Mouse (Mus musculus) megakaryocyte, embryonic 14.5 days (primary cell): Measurements from ENCODE around the gene Stxbp3. TPM values are rescaled to one million over a fixed set of nuclear protein-coding genes. Genes with fewer than 3 reads are reported as not detected.

Experiments
- H3K27me3 ChIP-seq: replicated peaks from 2 replicates; pipeline ENCODE3; 2012; ENCODE audit warnings: inconsistent platforms
- H3K36me3 ChIP-seq: replicated peaks from 2 replicates; pipeline ENCODE3; 2012; ENCODE audit warnings: low read length, inconsistent platforms, mixed read lengths
- H3K4me1 ChIP-seq: 2 replicates; pipeline ENCODE4 v1.6.1; 2012; ENCODE audit warnings: inconsistent platforms
- H3K4me3 ChIP-seq: replicated peaks from 2 replicates; pipeline ENCODE3; 2012; ENCODE audit warnings: moderate library complexity, mild to moderate bottlenecking, inconsistent platforms
- H3K9me3 ChIP-seq: 2 replicates; pipeline ENCODE4 v1.6.1; 2012; ENCODE audit warnings: inconsistent platforms
- FLI1 ChIP-seq: IDR thresholded peaks from 2 replicates; pipeline ENCODE4 v1.6.1; 2012; ENCODE audit warnings: low read length, inconsistent platforms, mixed read lengths
- GATA1 ChIP-seq: IDR thresholded peaks from 3 replicates; pipeline ENCODE4 v1.6.1; 2012; ENCODE audit warnings: mixed read lengths, low read length, inconsistent platforms, borderline replicate concordance
- polyA plus RNA-seq: library from polyadenylated mRNA; stranded (reverse); fragments of >175 nt; gene quantifications from 2 replicates; pipeline ENCODE4 v1.2.3, GENCODE M21; 2012; ENCODE audit warnings: low replicate concordance; ENCODE audit not compliant: insufficient read depth

The Stxbp3 gene
- polyA plus RNA-seq, 1 experiment: 9.1 TPM

DNA sequence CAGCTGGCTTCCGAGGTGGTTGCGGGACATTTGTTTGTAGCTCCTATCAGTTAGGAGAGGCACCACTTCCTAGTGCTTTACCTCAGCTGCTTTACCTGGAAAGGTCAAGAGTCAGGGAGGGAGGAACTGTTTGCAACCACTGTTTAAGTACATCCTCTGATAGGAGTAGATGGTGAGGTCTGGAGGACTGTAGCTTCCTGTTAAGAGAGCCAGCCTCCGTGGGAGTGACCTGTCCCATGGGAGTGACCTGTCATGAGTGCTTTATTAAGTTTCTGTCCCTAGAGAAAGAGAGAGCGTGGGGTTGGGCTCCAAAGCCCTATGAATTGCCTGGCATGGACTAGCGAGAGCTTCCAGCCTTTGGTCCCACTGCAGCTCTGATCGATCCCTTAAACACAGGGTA lies 70.8 kb downstream of the Stxbp3 start:
- Histone ChIP-seq H3K4me1 (peaks cover 18% of the 10 kb centered on the region), H3K36me3 (no peaks in the 10 kb centered on the region), H3K4me3 (no peak overlapping the region), H3K27me3 (peaks cover 66% of the 10 kb centered on the region), H3K9me3 (peaks cover 9% of the 10 kb centered on the region)
- TF ChIP-seq GATA1 (no peak), FLI1 (no peak)

DNA sequence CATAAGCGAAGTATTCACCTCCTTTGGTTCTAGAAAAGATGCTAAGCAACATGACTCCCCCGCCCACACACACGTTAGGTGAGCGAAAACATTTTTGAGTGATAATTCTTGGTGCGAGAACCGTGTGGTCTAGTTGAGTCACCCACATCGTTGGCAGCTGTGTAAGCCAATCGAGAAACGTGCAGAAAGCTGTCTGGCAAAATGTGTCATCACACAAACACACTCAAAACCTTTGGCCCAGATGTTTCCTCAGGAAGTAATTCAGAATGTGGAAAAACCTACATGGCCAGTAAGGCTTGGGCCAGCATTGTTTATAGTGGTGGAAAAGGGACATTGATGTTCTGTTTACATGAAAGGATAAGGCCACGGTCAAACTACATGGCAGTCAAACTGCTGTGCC lies 72.9 kb downstream of the Stxbp3 start:
- Histone ChIP-seq H3K36me3 (no peaks in the 10 kb centered on the region), H3K4me1 (peaks cover 15% of the 10 kb centered on the region), H3K9me3 (peaks cover 9% of the 10 kb centered on the region), H3K4me3 (no peak overlapping the region), H3K27me3 (peaks cover 79% of the 10 kb centered on the region)
- TF ChIP-seq GATA1 (no peak), FLI1 (no peak)

DNA sequence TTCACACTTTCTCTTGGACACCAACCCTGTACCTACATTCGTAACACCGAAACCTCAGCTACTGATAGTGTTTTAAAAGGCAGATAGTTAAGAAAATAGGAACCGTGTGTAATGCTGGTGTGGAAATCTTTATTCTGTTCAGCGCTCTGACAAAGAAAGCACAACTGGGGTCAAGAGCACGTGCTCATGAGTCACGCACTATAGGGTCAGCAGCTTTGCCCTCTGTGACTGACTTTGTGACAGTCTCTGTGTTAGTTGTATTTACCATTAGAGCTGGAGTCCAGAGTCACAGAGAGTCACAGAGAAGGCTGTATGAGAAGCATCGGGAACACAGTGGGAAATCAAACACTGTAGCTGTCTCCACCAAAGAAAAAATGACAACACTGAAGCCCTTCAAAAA lies 73.4 kb downstream of the Stxbp3 start:
- H3K36me3 ChIP-seq: no peaks in the 10 kb centered on the region
- no peak for TF ChIP-seq GATA1
- TF ChIP-seq FLI1: no peak
- peaks cover 78% of the 10 kb centered on the region for H3K27me3 ChIP-seq
- H3K4me1 ChIP-seq: peaks cover 12% of the 10 kb centered on the region
- H3K9me3 ChIP-seq: peaks cover 9% of the 10 kb centered on the region
- H3K4me3 ChIP-seq: no peak overlapping the region

DNA sequence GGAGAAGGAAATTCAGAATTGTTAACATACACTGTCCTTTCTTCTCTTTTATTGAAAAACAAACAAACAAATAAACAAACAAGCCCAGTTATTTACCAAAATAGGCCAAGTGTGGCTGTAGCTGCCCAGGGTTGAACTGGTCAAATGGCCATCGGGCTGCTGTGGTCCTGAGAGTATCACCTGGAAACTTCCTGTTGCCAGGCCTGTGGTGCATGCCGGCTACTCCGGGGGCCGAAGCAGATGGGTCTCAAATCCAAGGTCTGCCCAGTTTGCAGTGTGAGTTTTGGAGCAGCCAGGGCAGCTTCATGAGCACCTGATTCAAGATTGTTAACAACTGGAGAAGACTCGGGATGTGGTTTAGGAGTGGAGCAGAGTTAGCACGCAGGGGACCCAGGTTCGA lies 74.8 kb downstream of the Stxbp3 start:
- Histone ChIP-seq H3K4me1 (peaks cover 12% of the 10 kb centered on the region), H3K4me3 (no peak overlapping the region), H3K9me3 (peaks cover 9% of the 10 kb centered on the region), H3K27me3 (peaks cover 83% of the 10 kb centered on the region), H3K36me3 (no peaks in the 10 kb centered on the region)
- no peak for TF ChIP-seq FLI1
- no peak for TF ChIP-seq GATA1

DNA sequence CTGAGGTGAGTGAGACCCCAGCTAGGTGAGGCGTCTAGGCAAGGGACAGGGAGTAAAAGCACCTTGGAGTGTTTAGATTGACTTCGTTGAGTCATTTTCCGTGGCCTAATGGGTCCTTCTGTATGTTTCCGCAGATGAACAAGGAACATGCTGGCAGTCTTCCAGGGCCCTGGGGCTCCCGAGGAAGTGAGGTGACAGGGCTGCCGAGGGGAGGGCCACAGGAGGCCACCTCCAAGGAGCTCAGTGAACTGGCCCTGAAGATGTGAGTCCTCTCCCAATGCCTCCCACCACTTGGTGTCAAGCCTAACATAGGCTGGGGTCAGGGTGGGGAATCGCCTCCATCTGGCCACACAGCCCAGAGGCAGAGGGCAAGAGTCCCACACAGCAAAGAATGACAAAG lies 75.3 kb downstream of the Stxbp3 start:
- Histone ChIP-seq H3K36me3 (no peaks in the 10 kb centered on the region), H3K27me3 (peaks cover 87% of the 10 kb centered on the region), H3K4me1 (peaks cover 12% of the 10 kb centered on the region), H3K4me3 (no peak overlapping the region), H3K9me3 (peaks cover 9% of the 10 kb centered on the region)
- TF ChIP-seq GATA1 (no peak), FLI1 (no peak)

DNA sequence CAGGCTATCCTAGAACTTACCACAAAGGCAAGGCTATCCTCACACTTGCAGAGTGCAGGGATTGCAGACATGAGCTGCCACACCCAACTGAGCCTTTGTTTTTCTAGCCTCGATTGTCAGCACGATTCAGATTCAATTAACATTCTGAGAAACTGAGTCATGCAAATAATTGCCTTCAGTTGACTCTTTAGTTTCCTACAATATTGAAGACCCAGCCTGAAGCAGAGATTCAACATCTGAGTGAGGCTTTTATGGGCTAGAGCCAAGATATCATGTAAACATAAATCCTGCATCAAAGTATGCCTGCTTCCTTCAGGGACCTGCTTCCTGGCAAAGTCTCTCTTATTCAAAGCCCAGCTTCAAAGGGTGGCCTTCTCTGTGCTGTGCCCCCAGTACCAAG lies 76.6 kb downstream of the Stxbp3 start:
- peaks cover 9% of the 10 kb centered on the region for H3K4me1 ChIP-seq
- H3K9me3 ChIP-seq: peaks cover 9% of the 10 kb centered on the region
- no peak overlapping the region for H3K4me3 ChIP-seq
- no peaks in the 10 kb centered on the region for H3K36me3 ChIP-seq
- TF ChIP-seq FLI1 (no peak), GATA1 (no peak)
- peaks cover 85% of the 10 kb centered on the region for H3K27me3 ChIP-seq

DNA sequence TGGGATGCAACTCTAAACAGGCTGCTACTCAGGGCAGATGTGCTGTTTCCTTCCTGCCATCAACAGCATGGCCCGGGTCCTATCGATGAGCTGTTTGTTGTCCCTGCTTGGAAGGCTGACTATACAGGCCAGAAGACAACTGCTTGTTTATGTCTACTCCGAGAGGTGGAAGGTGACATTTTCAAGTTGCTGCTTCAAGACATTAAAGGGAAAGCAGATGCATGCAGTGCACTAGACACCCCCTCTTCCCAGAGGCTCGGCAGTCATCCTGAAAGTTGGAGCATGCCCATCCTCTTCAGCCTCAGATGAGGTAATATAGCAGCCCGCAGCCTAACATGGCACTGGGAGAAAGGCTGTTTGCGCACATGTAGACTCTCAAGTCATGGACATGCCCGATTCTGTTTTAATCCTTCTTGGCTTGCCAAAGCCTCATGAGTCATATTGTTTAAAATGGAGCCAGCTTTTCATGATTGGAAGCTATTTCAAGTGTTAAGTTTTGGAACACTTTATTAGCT lies 77.7 kb downstream of the Stxbp3 start:
- no peaks in the 10 kb centered on the region for H3K36me3 ChIP-seq

DNA sequence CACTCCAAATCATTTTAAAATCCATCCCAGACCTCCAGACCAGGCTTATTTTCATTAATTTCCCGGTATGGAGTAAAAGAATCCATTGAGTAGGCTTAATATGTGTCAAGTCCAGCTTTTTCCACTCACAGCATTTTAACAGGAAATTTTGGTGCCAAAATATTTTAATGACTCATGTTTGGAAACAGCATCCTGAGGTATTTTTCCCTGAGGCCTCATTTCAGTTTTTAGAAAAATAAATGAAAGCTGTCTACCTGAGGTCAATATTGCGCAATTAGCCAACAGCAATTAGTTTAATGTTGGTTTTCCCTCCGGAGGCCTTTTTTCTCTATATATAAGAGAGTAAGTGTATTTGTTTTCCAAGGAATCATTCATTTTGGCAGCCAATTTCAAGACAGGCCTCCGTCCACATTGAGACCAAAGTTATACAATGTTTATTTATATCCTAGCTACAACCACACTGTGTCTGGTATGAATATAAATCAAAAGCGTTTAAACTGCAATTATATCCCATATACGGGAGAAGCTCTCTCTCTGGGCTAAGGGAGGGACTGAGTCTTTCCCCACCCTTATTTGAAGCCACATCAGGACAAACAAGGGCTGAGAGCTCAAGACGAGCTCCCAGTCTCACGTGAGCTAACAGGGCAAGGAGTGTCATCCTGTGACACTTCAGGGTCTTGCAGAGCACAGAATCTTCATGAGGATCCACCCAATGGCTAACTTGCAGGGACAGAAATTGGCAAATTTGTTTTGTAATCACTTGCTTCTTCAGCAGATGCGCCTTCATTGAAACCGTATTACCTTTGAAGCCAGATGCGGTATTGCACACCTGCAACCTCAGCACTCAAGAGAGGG lies 80.5 kb downstream of the Stxbp3 start:
- peaks cover 5% of the 10 kb centered on the region; the same call in 1 of the 2 replicates for H3K4me1 ChIP-seq

More for the DNA sequence above, 77.7 kb downstream of the Stxbp3 start:
- peaks cover 9% of the 10 kb centered on the region for H3K9me3 ChIP-seq
- peaks cover 86% of the 10 kb centered on the region for H3K27me3 ChIP-seq
- H3K4me1 ChIP-seq: peaks cover 9% of the 10 kb centered on the region
- H3K4me3 ChIP-seq: no peak overlapping the region
- TF ChIP-seq FLI1 (no peak), GATA1 (no peak)

DNA sequence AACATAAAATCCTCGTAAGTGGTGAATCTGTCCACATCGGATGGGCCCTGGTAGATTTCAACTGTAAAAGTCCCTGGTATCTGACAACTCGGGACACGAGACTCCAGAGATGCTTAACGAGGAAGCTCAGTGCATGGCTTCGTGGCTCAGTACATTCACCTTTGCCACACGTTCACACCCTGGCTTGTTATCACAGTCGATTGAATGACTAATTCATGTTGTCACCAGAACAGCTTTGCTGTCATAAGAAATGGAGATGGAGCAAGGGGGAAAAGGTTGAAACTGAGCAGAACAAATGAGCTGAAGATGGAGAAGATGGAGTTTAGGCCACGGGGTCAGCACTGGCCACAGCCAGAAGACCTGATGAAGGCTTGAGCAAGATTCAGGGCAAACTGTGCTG lies 82.8 kb downstream of the Stxbp3 start:
- TF ChIP-seq GATA1 (no peak), FLI1 (no peak)
- H3K27me3 ChIP-seq: peaks cover 70% of the 10 kb centered on the region
- H3K9me3 ChIP-seq: peaks cover 11% of the 10 kb centered on the region
- no peak overlapping the region for H3K4me3 ChIP-seq
- H3K36me3 ChIP-seq: no peaks in the 10 kb centered on the region
- peaks cover 3% of the 10 kb centered on the region; the same call in 1 of the 2 replicates for H3K4me1 ChIP-seq

More for the DNA sequence above, 80.5 kb downstream of the Stxbp3 start:
- H3K9me3 ChIP-seq: no peaks in the 10 kb centered on the region
- H3K36me3 ChIP-seq: no peaks in the 10 kb centered on the region
- peaks cover 79% of the 10 kb centered on the region for H3K27me3 ChIP-seq
- no peak for TF ChIP-seq FLI1
- H3K4me3 ChIP-seq: no peak overlapping the region

DNA sequence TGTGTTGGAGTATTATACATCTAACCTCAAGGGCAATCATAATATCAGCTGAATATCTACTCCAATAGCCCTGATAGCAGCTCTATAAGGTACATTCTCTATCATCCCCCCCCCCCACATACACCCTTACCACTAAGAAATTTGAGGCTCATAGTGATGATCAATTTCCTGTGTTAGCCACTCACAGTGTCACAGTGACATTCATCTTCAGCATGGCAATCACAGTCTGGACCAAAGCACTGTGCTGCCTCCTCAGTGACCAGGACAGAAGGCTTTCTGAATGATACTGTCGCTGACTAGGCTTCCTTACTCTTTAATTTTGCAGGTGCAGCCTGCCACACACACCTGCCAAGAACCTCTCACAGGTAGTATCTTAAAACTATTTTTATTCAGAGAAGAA lies 84.2 kb downstream of the Stxbp3 start:
- no peaks in the 10 kb centered on the region for H3K36me3 ChIP-seq
- H3K9me3 ChIP-seq: peaks cover 11% of the 10 kb centered on the region
- H3K4me1 ChIP-seq: no peaks in the 10 kb centered on the region
- no peak overlapping the region for H3K4me3 ChIP-seq
- H3K27me3 ChIP-seq: peaks cover 73% of the 10 kb centered on the region
- TF ChIP-seq FLI1: no peak
- no peak for TF ChIP-seq GATA1
